Mouse (Mus musculus) granulocyte monocyte progenitor cell, adult 5-6 weeks (primary cell): ENCODE measurements at regions not wholly inside any gene's neighbourhood (a gene's known extent, or its start where the extent isn't known, plus 50 kb on each side); places are given as distances from the start of the nearest gene placed in this dataset.

Experiments used
- ATAC-seq: replicated peaks from 2 replicates; pipeline ENCODE4 v1.8.0; 2016; ENCODE audit warnings: mild to moderate bottlenecking, moderate TSS enrichment, inconsistent platforms; ENCODE audit not compliant: poor library complexity, severe bottlenecking

DNA sequence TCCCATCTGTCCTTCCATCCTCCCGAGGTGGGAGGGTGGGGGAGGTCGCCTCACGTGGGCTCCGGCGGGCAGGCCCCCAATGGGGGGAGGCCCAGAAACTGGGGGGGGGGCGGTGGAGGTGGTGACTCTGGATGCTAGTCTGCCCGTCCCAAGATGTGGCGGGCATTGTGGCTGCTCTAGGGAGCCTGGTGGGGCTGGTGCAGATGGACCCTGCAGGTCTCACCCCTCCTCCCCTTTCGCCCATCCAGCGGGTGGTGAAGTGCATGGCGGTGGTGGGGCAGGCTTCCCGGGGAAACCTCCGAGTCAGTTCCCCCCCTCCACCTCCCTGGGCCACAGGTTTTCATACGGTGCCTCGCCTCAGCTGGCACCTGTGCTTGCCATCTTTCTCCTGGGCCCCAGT, 88.6 kb downstream of the Inhba start:
- no peak for ATAC-seq

DNA sequence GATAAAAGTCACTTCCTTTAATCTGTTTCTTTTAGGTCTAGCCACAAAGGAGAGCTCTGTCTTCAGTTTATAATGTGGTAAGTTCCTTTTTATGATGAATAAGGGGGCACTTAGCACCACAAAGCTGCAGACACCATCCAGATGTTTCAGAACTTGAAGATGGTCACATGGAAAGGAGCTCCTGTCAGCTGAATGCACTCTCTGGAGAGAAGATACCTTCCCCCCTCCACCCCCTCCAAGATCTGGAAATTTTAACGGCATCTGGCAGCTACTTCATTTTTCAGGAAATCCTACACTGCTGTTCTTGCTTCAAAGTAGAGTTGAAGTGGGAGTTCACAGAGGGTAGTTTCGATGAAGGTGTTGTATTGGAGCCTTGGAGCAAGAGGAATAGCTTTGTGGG, 103.2 kb downstream of the Inhba start:
- peak; percentile 40 for ATAC-seq

DNA sequence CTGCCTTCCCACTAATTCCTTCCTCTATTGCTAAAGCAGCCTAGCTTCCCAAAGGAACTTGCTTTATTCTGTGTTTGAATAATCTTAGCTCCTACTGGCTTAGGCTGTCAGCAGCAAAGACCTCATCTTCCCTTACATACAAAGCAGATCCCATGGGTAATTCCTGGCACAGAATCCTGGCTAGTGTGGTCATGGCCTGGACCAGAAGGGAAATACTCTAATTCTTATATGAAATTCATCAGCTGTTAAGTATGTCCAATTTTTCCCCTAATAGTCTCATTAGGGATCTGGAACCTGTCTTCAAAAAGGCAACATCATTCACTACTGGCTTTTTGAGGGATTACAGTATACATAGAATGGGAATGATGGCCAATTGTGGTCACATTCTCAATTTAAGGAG, 135.0 kb downstream of the Inhba start:
- no peak for ATAC-seq

DNA sequence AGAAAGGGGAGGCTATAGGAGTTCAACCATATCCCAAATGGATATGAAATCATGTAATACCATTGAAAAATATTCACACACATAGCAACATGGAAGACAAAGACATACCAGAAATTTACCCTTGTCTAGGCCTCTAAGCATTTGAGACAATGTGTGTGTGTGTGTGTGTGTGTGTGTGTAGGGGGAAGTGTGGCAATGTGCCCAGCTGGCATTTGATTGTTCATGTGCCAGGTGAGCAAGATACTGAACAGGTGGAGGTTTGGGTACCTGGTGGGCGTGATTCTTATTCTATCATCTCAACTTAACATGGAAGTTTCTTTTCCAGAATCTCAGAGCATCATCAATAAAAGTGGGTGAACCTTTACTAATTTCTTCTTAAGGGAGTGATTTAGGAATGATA, 143.3 kb downstream of the Inhba start:
- ATAC-seq: no peak

DNA sequence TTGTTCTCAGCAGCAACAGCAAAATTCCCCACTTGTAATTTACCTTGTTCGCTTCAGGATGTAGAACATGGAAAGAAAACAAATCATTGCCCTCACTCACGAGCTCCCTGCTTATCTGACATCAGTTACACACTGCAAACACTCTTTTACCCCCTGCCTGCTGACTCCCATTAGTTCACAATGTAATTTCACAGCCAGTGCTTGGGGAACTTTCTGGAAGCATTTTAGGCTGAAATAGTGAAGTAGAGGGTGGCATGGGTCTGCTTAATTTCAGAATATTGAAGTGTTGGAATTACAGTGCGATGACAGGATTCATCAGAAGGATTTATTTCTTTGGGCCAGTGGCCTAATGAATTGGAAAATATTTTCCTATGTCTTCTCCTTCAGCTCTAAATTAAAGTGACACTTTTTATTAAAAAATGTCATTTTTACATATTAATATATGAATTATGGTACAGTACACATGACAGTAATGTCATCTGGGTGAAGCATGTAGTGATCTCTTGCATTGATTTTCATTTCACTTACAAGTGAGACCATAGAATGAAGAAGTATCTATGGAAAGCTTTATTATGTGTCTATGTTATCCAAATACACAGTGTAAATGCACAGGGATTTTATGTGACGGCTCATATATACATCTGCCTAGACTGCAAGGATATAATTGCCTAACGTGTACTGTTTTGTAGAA, 153.7 kb downstream of the Inhba start:
- no peak for ATAC-seq

DNA sequence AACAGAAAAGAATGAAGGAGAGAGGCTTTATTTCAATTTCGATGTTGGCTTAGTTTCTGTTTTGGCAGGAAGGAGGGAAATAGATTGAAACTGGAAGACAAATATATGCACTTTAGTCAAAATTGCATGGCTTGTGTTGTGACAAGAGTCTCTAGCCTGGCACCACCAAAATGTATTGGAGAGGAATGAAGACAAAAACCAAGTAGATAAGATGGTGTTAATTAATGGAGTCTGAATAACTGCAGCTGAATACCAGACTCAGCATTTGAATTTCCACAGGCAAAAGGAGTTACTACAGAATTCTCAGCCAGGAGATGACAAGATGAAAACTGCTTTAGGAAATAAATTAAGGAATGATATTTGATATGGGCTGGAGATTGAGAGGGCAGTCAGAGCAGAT, 185.0 kb downstream of the Inhba start:
- no peak for ATAC-seq

DNA sequence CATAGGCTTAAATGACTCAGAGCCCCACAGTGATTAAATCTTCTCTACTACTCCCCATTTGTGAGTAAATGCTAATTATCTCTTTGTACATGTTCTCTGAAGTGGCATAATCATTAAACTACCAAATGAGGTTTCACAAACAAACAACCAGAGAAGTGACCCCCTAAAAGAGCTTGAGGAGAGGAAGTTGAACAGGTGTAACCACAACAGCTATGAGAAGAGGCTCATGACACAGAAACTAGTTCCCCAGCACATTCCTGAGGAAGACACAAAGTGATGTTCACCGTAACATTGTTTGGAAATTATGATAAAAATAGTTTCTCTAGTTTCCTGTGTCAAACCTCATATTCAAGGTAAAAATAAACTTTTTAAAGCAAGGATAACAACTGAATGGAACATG, 188.4 kb downstream of the Inhba start:
- peak; percentile 65 for ATAC-seq

DNA sequence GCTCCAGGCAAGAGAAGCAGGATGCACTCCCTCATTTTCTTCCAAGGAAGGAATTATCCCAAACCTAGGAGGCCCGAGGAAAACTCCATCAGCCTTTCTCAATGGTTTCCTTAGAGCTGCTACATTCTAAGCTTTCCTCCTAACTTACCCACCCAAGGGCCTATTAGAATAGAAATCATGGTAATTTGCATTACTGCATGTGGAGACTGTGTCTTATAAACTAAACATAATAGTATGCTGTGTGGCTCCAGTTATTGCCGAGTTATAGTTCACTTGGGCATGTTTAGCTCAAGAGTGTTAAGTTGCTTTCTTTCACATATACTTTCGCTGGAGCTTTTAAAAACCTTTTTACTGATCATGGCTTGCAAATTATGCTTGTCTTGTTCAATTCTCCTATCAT, 191.5 kb downstream of the Inhba start:
- ATAC-seq: no peak

DNA sequence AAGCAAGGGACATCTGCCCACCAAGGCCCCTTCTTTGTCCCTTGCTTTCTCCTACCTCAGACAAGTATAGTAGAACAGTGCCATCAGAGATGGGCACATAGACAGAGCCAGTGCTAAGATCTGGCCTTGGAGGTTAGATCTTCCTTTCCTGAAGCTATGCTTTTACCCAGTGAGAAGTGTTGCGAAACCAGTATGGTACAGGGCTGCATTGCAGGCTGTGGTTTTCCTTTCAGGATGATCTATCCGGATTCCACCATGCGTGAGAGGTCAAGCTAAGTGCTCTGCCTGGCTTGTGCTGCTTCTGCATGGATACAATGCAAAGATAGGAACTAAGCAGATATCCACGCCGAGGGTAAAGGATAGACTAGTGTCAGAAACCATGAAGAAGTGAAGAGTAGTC, 192.4 kb downstream of the Inhba start:
- ATAC-seq: peak; percentile 95

DNA sequence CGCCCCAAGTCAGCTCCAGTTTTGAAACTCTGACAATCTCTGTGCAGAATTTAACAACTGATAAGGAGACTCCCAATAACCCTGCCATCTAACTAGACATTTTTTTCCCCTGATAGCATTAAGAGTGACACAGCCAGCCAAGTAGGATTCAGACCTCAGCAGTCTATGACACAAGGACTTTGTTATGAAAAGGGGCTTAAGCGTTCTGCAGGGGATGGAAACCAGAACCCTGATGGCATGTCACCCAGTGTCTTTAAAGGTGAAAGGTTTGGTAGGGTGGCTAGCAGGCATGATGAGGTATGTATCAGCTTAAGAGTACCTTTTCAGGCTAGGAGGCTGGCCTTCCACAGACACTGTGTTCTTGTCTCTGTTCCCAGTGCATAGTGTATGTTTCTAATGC, 199.8 kb downstream of the Inhba start:
- ATAC-seq: no peak

DNA sequence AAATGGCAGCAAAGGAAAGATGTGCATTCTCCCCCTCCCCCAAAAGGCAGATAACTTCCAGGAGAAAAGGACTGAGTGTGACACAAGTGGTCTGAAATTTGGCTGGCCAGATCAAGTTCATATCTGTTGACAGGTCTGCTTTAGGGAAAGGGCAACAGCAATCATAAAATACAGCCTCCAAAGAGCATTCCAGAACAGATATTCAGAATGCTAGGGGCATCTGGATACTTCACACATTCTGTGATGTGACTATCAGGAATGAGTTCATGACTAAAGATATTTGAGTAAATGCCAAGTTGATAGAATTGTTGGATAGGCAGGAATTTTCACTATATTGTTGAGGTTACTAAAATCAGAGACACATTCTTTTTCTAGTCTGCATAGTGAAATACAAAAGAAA, 208.2 kb downstream of the Inhba start:
- no peak for ATAC-seq

DNA sequence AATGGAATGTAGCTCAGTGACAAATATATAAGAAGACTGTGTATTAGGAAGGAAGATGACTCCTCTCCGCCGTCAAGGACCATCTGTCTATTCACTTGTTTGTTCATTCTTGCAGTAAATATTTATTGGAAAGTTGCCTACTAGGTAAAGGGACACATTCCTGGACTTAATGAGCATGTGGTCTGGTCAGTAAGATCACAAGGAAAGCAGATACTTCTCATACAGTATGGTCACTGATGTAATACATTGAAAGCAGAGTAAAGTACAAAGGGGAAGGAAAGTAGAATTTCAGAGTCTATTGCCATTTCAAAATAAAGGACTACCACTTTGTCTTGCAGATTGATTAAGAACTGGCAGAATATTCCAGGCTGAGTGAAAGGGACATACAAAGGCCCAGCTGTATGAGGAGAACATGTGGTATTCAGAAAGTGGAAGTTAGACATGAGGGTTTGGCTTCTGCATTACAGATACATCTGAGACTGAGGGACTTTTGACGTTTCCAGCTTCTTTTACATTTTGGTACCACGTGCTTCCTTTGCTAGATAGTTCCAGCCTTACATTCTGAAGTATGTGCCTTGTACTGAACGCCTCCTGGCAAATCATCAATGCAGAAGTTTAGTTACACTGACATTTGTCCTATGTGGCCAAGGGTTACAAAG, 211.4 kb downstream of the Inhba start:
- peak; percentile 79 for ATAC-seq

DNA sequence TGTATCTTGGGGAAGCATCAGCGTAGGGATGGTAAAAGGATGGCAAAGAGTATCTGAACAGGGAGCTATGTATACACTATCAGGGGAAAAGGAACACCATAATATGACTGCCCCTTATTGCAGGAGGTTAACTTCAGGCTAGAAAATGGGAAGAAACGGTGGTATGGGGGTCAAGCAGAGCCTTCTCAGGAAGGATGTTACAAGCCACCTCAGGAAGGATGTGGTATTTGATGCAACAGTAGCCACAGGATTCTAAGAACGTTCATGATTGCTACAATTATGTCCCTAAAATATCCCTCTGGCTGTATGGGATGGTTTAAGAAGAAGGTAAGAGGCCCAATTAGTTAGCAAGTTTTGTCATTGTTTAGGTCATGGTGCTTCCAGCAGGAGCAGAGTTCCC, 249.5 kb downstream of the Inhba start:
- peak; percentile 95 for ATAC-seq

DNA sequence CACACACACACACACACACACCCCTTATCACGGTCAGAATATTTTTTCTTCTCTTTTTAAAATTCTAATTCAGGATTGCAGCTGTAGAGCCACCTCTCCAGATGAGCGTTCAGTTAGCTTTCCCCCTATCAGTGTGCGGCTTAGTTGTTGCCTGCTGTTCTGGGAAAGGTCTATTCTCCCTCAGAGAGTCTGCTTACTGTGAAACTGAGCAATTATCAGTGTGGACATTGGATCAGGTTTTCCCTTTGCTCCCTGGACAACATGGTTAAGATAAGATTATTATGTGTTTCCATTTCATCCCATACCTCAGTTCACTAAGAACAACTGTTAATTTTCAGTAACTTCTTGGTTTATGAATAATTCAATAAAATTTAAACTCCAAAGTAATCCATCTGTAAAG, 268.3 kb downstream of the Inhba start:
- ATAC-seq: no peak

DNA sequence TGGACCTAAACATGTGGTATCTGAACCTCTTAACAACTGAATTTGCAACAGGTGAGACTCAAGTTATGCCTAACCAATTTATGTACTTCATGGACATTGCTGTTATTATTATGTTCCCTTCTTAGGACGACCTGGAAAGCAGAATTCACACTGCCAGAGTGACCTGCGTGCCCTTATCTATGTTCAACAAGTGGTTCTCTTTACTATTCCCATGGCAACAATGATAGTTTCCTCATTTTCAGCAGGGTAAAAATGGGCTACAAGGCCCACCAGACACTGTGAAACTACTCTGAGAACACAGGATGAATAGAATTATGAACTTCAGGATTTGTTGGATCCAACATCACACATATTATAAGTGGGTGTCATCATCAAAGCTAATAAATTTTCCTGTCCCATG, 269.1 kb downstream of the Inhba start:
- ATAC-seq: no peak

DNA sequence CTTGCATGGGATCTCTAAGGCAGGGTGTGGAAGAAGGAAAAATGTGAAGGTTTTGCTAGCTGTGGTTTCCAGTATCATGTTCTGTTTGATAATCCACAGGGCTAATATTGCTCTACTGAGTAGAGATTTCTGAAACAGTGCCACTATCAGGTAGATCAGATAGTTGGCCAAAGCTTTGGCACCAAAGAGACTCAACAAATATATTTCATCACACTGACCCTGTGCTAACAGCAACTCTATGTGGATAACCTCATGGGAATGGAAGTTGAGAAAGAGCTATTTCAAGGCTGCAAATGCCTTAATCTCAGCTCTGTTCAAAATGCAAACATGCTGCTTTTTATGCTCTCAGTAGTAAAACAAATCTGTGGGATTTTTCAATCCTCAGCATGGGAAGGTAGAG, 270.1 kb downstream of the Inhba start:
- ATAC-seq: no peak; the same call in 1 of the 2 replicates

DNA sequence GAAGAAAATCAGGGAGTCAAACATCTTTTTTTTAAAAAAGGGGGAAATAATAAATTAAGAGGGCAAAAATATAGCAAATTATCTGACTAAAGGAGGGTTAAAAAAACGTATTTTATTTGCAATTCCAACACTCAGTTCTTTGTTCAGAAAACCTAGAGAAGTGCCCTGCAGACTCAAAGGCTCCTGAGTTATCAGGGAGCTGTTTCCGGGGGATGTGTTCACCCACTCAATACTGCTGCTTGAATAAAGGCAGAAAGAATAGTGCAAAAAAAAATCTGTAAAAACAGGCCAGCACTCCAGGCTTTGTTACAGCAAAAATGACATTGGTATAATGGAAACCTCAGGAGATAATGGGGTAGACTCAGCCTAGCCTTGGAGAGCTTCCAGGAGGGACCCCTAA, 270.6 kb downstream of the Inhba start:
- ATAC-seq: no peak

DNA sequence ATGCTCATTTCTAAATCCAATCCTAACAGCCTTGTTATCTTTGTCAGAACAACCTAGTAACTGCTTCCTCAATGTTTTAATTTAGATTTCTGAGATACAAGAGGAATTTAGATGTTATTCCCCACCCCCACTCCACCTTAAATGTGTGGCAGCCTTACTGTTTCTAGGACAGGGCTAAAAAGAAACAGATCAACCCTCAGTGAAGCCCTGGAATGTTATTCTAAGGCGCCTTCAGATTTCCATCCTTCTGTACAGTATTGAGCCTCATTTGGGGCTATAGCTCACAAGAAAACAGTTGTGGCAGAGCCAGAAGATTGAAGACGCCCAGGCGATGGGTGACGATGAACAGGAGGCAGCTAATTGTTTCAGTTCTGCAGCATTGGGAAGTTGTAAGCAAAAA, 271.7 kb downstream of the Inhba start:
- no peak for ATAC-seq

DNA sequence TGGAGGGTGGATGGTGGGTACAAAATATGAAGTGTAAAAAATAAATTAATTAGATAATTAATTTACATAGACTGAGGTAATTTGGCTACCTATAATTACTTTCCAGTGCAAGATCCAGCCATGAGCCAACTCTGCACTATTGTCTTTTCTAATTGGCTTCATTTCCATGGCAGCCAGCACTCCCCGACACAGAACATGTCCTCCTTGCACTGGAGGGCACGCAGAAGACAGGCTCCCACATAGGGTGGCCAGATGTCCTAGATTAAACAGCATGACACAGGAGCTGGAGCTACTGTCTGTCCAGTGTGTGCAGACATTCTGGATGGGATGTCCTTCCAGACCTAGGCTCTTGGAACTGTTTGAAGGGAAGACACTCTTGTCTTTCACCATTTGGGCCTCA, 278.0 kb downstream of the Inhba start:
- ATAC-seq: no peak

DNA sequence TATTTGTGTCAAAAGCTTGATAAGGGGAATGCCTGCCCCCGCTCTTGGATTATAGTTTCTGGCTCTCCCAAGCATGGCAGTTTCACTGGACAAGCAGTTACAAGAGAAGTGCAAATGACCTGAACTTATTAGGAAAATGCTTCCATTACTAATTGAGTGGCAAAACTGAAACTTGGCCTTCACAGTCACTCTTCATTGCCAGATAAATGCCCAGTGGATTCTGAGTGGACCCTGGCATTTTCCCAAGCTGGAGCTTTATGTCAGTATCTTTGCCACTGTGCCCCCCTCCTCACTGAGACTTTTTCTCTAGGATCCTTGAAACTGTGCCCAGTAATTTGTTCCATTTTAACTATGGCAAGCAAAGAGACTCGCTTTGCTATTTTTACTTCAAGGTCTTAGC, 279.1 kb downstream of the Inhba start:
- no peak for ATAC-seq

DNA sequence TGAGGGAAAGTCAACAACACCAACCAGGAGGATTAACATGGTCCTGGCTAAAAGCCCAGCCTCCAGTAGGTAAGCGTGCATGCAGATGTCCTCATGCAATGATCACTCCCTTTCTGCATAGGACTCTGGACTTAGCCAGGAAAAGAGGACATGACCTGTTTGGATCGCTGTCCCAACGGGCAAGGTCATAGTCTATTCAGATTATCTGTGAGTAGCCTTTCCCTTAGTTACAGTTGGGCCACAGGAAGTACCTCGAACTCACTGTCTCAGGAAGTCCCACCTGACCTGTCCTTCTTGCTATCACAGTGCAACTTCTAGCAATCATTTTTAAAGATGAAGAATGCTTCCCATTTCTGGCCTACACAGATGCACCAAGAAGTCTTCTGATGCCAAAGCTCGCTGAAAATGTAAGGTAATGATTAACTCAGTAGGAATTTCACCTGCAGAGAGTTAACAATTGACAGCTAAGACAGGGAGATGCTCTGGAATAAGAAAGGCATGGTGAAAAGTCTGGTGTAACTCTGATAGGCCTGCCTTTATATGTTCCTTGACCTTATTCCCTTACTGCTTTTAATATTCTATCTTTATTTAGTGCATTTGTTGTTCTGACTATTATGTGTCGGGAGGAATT, 280.1 kb downstream of the Inhba start:
- ATAC-seq: no peak

DNA sequence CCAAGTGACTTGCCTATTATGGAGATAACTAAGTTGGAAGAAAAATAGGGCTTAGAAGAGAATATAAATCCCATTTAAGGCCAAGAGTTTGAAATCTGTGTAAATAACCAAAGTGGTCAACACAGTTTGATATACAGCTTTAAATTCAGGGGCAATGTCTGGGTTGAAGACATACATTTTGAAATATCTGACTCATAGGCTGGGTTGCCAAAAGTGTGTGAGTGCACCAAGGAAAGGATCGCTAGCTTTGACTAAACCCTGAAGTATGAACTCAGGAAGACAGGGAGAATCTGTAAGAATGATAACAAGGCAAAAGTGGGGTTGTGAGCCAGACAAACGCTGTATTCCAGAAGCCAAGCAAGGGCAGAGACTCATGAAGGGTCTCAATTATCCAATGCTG, 288.1 kb downstream of the Inhba start:
- ATAC-seq: no peak
